Mouse (Mus musculus) G1E-ER4 (cell line): ENCODE measurements around the gene Gm19345. TPM values are rescaled to one million over a fixed set of nuclear protein-coding genes. Genes with fewer than 3 reads are reported as not detected.

Experiments used
- GATA1 ChIP-seq: IDR thresholded peaks from one replicate; pipeline ENCODE4 v1.8.0; 2012; ENCODE audit warnings: low read length, inconsistent platforms
- polyA plus RNA-seq: library from polyadenylated mRNA; stranded (reverse); fragments of >175 nt; gene quantifications from 2 replicates; pipeline ENCODE4 v1.2.3, GENCODE M21; 2012

Gene Gm19345
- polyA plus RNA-seq, 1 experiment: not detected

DNA sequence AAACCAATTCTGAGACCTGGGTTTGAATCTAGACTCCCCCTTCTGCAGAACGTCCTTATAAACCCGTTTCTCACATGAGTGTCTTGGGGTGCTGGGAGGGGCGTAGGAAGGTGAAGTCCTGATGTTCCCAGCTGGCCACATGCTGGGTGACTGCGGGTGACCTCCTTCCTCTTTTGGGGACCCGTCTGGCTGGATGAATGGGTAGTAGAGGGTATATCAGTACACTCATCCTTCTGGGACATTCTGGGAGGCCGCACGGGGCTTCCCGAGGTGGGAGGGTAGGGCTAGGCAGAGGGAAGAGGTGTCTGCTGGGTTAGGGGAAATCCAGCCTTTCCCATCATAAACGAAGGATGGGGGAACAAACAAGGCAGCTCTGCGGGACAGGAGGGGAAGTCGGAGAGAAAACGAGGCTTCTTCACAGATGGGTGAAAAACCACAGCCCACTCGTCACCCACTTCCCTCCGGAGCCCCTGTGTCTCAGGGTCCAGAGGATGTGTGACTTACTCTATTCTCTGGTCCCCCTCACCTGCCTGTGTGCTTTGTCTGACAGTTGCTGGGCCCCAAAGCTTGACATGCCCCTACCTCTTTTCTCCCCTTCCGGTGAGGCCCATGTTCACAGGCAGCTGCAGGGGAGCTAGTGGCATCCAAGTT, 7.2 kb upstream of the Gm19345 start:
- no peak for TF ChIP-seq GATA1

DNA sequence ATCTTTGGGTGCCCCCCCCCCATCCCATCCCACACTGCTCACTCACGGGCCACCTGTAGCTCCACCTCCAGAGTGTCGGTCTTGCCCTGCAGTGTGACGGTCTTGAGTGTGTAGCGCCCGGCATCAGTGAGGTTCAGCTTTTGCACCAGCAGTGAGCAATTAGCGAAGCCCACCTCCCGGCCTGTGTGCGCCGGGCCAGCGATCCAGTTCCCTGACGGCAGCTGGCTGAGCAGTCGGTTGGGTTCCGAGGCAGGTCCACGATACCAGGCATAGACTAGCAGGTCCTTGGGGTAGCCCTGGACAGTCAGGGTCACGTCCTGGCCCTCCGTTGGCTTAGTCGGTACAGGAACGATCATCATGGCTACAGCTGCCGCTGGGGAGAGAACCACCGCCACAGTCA, 1.7 kb downstream of the Gm19345 start:
- TF ChIP-seq GATA1: no peak

DNA sequence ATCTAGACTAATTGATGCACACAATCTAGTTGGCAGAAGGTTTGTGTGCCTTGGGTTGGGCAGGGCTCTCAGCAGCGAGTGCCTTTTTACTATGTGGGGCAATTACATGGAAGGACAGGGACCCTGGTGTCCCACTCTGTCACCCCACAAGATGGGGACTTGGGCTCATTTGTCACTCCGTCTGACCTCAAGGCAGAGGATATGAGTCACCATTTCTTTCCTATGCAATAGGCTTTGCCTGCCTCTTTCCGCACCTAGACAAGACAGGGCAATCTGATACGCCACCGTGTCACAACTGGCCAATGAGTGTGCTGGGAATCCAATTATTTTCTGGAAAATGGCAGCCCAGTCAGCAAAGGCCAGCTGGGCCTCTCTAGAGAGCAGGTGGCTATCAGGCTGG, 3.9 kb downstream of the Gm19345 start:
- no peak for TF ChIP-seq GATA1

DNA sequence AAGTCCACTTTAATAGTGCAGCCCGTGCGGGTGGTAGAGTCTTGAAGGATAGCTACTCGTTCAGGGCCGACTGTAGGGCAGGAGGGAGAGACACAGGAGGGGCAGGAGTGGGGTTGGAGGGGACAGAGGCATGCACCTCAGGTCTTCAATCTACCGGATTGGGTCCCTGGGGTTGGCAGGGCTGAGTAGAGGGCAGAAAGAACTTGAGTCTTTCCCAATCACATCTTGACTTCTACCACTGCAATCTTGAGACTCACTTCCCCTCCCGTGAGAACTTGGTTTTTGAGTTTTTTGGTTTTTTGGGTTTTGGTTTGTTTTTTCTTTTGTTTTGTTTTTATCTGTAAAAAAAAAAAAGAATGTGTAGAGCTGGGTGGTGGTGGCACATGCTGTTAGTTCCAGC, 4.5 kb downstream of the Gm19345 start:
- no peak for TF ChIP-seq GATA1

DNA sequence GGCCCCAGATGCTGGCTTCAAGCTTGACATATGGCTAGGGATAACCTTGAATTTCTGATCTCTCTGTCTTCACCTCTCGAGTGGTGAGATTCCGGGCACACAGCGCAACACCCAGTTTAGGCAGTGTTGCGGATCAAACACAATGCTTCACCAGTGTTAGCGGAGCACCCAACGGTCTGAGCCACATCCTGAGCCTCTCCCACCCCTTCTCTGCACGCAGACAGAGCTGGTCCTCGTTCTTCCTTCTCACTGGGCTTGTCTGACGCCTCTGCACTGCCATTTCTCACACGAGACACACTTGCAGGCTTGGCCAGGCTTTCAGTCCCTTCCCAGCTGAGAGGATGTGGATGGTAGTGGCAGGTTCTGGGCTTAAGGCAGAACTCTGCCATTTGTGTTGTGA, 7.9 kb downstream of the Gm19345 start:
- TF ChIP-seq GATA1: no peak

DNA sequence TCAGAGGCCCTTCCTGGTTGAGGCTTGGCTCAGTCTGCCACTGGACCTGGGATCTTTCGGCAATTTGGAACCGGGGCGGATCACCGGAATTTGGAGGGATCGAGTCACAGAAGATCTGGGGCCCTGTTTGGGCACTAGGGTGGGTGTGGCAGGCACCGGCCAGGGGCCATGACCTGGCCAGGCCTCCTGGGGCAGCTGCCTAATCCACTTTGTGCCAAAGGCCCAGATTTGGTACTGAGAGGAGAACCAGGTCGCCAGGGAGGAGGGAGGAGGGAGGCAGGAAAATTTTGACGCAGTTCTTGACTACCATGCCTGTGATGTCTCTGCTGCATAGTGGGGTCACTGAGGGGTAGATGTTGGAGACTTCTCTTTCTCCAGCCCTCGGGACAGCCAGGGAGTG, 9.4 kb downstream of the Gm19345 start, which contains the start of gene Ceacam16:
Ceacam16 (minus strand) TSS at position 101 of the 400 bp plus-strand sequence.
- no peak for TF ChIP-seq GATA1

DNA sequence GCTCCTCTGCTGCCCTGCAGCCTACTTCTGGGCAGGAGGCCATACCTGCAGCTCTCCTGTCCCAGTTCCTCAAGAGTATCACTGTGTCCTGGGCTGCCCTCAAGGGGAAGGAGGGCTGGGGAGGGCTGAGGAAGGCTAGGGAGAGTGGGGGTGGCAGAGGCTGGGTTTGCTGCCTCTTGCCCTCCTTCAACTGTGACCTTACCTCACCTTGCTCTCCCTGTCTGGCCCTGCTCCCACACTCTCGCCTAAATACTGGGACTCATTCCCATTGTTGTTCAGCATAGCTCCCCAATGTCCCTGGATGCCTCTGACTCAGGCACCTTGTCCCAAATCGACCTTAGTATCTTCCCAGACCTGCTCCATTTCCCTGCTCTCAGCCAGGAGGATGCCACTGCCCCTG, 12.4 kb downstream of the Gm19345 start:
- no peak for TF ChIP-seq GATA1

DNA sequence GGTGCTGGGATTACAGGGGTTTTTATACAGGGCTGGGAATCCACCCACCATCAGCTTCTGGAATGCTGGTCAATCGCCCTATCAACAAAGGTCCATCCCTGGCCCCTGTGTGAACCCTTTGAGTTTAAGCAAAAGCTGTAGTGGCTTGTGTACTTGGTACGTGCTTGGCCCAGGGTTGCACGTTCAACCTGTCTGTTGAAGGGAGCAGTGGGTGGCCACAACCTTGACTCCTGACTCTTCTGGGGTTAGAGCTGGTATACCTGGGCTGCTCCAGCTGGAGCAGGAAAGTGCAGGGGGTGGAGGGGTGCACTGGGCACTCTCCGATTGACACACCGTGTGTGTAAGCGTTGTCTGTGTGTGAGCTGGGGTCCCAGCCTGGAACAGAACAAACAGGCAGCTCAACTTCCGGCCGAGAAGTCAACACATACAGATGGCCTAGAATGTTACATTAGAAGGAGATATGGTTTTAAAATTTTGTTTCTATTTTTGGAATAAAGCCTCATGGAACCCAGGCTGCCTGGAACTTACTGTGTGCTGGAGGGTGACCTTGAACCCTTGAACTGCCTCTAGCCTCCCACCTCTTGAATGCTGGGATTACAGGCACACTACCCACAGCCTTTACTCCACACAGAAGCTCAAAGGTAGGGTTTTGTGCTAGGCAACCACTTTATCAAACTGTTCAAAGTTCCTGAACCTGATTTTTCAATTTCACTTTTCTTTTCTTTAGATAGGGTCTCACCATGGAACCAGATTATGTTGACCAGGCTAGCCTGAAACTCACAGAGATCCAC, 13.6 kb downstream of the Gm19345 start:
- no peak for TF ChIP-seq GATA1

DNA sequence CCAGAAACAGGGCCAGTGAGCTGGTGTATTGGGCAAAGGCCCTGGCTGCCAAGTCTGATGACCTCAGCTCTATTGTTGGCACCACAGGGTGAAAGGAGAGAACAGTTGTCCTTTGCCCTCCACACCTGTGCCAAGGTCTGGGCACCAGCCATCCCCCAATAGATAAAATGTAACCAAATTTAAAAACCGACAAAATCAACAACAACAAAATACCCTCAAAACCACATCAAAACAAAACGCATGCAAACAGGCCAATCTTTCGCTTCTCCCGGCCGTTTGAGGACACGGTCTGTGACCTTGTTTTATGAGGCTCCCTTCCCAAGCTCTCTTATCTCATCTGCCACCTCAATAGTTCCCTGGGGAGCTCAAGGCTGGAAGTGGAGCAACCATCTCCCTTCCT, 14.7 kb downstream of the Gm19345 start:
- no peak for TF ChIP-seq GATA1

DNA sequence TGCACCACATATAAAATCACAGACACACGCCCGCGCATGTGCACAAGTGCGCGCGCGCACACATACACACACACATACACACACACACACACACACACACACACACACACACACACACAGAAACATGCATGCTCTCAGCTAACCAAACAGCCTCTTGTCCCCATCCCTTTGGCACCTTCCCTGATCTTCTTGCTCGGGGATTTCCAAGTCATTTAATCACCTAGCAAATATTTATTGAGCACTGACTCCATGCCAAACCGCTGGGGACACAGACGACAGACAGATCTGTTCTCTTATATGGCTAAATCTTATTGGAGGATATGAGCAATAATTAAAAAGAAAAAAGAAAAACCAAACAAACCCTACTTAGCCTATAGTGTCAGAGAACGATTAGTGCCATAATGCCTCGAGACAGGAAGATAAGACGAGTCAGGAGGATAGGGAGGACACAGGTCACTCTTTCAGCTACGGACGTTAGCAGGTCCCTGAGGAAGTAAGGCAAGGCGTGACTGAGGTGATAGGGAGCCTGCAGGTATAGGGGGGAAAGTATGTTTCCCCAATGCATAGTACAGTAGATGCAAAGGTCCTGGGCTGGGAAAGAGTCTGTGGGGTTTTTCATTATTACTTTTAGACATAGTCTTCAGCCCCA, 16.1 kb downstream of the Gm19345 start:
- no peak for TF ChIP-seq GATA1

DNA sequence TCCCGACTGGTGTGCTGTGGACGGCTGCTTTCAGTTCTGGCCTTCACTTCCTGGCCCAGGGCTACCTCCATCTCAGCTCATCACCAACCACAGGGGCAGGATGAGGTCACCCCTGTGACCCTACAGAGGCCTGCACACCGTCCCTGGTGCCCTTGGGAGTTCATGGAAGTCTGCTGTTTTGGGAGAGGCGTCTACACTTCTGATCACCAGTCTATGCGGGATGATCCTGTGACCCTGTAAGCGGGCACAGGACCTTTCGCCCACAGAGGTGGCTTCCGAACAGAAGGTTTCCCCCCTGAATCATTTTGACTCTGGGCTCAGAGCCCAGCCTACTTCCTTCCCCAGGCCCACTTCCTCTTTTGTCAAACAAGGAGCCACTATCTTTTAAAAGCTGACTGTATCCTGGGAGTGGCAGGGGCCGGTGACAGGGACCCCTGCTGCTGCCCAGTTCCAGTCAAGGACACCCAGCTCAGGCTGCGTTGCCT, 19.4 kb downstream of the Gm19345 start:
- TF ChIP-seq GATA1: no peak

DNA sequence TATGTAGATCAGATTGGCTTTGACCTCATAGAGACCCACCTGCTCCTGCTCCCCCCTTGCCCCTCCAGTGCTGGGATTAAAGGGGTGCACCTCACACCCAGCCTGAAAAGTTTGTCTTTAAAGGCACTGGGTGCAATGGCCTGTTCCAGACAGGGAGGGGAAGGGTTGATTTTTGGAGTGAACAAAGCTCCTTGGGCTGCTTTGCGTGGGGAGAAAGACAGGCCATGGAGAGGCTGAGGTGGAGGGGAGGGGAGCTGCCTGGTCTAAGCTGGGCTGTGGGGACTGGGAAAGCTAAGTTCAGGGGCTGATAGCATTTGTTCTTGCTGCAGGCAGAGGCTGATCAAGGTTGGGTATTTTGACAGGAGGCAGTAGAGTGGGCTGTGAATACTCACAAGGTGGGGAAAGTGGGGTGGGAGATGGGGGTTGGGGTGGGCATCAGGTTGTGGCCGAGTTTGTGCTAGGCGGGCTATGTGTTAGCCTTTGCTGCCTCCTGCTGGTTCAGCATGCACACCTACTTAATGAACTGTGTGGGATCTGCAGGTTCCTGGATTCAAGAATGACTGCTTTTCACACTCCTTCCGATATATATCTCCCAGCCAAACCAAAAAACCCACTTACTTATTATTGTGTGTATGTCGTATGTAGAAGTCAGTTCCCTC, 20.3 kb downstream of the Gm19345 start:
- TF ChIP-seq GATA1: no peak

DNA sequence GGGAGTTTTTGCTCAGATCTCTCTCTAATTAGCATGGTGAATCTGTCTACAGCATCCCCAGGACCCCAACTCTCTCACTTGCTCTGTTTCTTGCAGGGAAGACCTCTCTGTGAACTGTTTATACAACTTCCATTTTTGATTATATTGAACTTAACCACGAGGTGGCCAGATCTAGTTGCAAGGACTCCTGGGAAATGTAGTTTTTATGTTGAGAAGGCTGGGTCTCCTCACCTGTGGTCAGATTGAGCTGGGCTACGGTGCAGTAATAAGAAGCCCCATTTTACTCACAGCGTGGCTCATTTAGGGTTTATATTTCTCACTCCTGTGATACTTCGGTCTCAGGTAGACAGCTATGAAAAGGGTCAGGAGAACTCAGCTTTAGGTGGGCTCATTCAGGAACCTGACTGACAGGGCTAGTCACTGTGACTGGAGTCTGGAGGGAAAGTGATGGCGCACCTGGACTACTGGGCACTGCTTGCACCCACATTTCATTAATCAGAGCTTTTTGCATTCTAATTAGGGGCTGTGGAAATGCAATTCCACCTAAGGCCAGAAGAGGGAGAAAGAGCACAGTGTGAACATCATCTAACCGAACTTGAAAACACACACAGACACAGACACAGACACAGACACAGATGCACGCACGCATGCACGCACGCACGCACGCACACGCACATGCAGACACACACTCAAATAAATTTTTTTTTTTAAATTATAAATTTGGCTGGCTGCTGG, 24.3 kb downstream of the Gm19345 start:
- no peak for TF ChIP-seq GATA1

DNA sequence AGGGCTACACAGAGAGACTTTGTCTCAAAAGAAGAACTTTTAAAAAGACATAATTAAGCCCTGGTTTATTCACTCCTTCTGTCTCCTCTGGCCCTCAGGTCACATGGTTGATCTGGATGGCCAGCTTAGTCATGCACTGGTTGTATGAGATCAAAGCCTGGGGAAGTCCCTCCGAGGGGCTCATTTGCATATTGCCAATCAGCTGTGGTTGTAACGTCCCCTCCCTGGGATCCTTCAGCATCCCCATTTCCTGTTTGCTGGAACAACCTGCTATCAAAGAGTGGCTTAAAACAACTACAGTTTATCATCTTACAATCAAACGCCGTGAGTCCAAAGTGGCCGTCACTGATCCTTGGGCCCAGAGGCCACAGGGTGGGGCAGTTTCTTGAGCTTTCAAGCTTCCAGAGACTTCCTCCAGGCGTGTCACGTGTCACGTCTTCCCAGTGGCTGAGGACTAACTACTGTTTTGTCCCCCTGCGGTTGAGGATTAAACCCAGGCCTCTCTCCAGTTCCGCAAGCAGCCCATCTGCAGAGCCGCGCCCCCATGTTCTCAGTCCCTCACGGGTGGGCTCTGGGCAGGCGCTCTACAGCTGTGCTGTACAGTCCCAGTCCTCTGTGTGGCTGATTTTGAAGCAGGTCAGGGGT, 25.1 kb downstream of the Gm19345 start:
- no peak for TF ChIP-seq GATA1

DNA sequence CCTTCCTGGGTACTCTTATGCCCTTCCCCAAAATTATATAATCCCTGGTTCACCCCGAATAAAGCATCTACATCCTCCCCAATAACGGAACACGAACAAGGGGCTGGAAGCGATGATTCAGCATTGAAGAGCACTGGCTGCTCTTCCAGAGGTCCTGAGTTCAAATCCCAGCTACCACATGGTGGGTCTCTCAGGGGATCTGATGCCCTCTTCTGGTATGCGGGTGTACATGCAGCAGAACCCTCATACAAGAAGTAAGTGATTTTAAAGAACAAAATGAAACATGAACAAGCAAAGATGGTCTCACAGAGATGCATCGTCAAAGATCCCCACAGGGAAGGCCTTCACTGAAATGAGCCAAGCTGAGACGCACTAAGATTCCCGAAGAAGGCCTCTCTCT, 29.0 kb downstream of the Gm19345 start:
- no peak for TF ChIP-seq GATA1
